Mouse (Mus musculus): ENCODE measurements around the gene Bace1.

Gene Bace1

DNA sequence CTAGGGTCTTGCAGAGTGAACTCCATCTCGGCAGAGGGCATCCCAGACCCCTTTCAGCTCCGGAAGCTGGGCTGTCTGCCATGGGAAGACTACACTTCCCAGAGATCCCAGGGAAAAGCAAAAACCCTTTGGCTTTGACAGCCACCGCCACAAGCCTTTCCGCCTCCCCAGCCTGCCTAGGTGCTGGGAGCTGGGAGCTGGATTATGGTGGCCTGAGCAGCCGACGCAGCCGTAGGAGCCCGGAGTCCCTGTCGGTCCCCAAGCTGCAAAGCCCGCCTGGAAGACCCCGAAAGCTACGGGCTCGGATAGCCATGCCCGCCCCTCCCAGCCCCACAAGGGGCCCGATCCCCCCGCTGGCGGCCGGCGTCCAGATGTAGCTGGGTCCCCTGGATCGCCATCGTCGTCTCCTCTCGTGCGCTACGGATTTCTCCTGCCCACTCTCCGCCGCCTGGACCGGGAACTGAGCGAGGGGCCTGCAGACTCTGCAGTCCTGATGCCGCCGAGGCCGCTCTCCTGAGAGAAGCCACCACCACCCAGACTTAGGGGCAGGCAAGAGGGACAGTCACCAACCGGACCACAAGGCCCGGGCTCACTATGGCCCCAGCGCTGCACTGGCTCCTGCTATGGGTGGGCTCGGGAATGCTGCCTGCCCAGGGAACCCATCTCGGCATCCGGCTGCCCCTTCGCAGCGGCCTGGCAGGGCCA is at the start of gene Bace1:
Gene Bace1, plus strand, starts transcription at position 147 of the 705 bp plus-strand sequence.
- peak; percentile 93 for DNase-seq

GRCm38 (mm10) chr9:45791456-45792142 is 46.8 kb upstream of the Bace1 start:
- DNase-seq = no peak

- no peak for DNase-seq
Observed at GRCm38 (mm10) chr9:45792235-45792634, 46.1 kb upstream of the Bace1 start.

GRCm38 (mm10) chr9:45793697-45794096 is 44.7 kb upstream of the Bace1 start:
- DNase-seq = no peak

- no peak for DNase-seq
Observed at GRCm38 (mm10) chr9:45795722-45796121, 42.7 kb upstream of the Bace1 start.

DNA sequence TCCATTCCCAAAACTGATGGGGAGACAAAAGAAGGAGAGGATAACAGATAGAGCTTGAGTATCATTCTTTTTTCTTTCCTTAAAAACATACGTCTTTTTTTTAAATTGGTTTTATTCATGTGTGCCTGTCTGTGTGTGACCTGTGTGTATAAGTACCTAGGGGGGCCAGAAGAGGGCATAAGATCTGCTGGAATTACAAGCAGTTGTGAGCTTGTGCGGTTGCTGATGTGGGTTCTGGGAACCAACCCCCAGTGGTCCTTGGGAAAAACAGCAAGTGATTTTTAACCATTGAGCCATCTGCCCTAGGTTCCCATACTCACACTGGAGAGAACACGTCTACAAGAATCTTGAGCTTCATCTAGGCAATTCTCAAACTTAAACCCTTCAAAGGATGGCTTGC is 41.1 kb upstream of the Bace1 start:
- no peak for DNase-seq

- peak; percentile 38 for DNase-seq
Observed at GRCm38 (mm10) chr9:45798467-45799164, 39.8 kb upstream of the Bace1 start.

- peak; percentile 63 for DNase-seq
Observed at GRCm38 (mm10) chr9:45799402-45799801, 39.0 kb upstream of the Bace1 start.

- DNase-seq = no peak
Observed at GRCm38 (mm10) chr9:45803070-45803774, 35.2 kb upstream of the Bace1 start.

DNA sequence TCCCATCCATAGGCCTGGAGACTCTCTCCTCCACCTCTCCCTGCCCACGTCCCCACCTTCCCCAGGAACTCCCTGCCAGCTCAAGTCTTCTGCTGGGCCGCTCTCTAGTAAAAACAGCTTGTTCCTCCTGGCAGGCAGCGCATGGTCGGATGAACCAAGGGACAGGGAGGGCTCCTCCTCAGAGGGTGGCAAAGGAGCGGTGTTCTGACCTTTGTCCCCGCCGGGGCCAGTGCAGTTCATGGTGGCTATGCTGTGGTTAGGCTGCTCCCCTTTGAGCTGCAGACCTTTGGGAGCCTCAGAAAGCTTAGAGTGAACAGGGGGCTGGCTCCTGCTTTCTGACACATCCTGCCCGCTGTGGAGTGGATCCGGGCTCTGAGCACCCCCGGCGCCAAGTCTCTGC is 31.5 kb upstream of the Bace1 start:
- DNase-seq = no peak

DNA sequence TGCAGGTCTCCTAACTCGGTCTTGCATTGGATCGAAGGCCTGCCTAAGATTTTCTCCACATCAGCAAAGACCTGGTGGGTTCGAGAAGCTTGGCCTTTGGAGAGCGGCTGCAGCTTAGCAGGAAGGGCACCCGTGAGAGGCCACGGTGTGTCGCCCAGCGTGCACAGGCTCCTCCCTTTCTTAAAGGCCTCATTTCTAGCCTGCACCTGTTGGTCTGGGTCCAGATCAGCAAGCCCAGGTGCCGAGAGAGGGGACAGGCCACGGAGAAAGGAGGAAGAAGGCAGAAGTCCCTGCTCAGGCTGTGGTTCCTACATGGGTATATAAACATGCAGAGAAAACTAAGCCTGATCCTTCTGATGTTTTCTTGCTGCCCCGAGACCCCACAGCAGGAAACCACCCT is 31.0 kb upstream of the Bace1 start:
- DNase-seq = no peak

DNA sequence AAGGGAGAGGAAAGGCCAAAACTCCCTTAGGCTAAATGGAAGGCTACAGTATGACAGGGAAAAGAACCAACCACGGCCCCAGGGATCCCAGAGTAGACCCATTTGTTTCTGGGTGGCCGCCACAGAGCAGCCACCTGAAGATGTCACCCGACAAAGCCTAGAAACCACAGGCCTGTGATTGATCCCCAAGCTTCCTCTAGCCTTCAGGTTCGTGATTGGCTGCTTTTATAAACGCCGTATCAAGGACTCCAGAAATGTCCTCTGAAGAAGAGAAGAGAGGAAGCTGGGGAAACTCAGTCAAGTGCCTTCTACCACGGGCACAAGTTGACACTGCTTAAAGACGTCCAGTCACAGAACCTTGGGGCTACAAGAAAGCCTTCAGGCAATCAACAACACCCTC is 30.6 kb upstream of the Bace1 start:
- DNase-seq = no peak

GRCm38 (mm10) chr9:45811946-45812345 is 26.4 kb upstream of the Bace1 start:
- no peak for DNase-seq

GRCm38 (mm10) chr9:45815113-45815512 is 23.3 kb upstream of the Bace1 start:
- DNase-seq = peak; percentile 51

DNA sequence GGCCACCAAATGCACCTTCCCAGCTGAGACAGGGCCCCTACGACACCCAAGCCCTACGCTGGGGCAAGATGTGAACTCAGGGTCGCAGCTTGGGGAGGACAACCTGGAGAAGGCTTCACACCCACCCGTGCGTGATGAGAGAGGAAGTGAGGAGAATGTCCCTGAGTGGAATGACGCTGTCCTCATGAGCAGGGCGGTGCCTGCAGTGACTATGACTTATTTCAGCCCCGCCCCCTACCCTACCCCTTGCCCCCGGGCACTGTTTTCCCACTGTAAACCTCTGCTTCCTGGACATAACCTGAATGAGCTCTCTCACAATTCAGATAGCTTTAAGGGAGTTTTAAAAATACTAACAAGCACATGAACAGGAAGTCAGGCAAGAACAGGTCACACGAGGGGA is 22.9 kb upstream of the Bace1 start:
- no peak for DNase-seq

DNA sequence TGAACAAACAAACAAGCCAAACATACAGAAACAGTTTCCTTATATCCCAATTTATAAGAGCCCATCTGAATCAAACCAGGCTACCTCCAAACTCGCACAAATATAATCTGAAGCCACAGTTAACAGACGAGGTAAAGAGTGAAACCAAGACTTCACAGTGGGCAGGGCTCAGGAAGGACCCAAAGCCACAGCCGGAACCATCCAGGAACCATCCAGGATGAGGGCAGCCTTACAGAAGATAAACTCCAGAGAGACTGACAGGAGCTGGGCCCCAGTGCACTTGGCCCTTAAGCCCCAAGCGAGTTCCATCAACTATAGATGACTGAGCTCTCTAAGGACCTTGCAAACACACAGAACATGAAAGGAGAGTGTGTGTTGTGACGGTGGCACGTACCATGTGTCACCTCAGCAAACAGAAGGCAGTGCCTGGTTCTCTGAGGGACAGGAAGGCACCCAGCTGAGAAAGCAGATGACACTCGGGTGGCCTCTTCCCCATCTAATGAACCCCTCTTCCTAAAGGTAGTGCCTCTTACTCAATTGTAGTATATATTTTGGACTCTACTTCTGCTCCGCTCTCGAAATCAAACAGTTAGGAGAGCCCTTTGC is 19.9 kb upstream of the Bace1 start:
- DNase-seq = no peak

DNA sequence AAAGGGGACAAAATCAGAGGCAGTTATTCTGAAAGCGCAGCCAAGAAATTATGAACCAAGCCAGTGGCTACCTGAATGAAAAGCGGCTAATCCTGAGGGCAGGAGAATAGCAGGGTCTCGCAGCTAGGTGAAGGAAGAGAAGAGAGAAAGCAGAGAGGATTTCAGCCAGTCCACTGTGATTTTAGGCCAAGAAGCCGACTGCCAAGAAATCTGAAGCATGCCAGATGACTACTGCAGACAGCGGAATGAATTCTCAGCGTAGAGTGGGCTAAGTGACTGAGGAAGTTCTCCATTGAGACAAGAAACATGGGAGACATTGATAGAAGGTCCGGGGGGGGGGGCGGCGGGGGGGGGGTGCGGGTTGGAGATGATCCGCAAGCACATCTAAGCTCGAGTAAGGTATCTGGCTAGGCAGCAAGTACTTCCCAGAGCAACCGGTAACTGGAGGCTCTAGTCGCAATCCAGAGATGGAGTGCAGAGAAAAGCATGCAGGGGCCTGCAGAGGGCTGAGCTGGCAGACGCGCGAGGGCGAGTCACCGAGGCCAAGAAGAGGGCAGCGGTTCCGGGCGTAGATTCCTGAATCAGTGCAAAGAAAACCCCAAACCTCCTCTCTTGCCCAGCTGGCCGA is 10.6 kb upstream of the Bace1 start:
- DNase-seq = no peak

- DNase-seq = peak; percentile 93
Observed at GRCm38 (mm10) chr9:45828291-45828963, 10.0 kb upstream of the Bace1 start, which contains the start of gene Cep164. Gene Cep164 (minus strand): TSS chr9:45828691.

DNA sequence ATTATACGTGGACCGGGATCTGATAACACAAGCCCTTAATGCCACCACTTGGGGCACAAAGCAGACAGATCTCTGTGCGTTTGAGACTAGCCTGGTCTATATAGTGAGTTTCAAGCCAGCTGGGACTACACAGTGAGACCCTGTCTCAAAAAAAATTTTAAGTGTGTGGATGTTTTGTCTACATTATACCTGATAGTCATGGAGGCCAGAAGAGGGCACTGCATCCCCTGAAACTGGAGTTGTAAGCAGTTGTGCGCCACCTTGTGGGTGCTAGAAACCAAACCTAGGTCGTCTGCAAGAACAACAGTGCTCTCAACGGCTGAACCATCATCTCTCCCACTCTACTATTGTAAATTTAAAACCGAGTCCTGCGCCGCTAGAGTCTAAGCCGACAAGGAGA is 9.3 kb upstream of the Bace1 start:
- peak; percentile 76 for DNase-seq

- no peak for DNase-seq
Observed at GRCm38 (mm10) chr9:45832898-45833297, 5.5 kb upstream of the Bace1 start.

GRCm38 (mm10) chr9:45833461-45833860 is 4.9 kb upstream of the Bace1 start:
- no peak for DNase-seq

GRCm38 (mm10) chr9:45838069-45838433 is 329 bp upstream of the Bace1 start:
- no peak for DNase-seq

Data from layer of hippocampus, adult 9-11 months (tissue).